Mouse (Mus musculus): ENCODE measurements at regions not wholly inside any gene's neighbourhood (a gene's known extent, or its start where the extent isn't known, plus 50 kb on each side); places are given as distances from the start of the nearest gene placed in this dataset.

- Histone ChIP-seq H3K27me3 (no peaks in the 10 kb centered on the region), H3K36me3 (no peaks in the 10 kb centered on the region), H3K4me1 (replicated peaks) (peaks cover 19% of the 10 kb centered on the region), H3K4me3 (no peak overlapping the region), H3K9me3 (replicated peaks) (no peaks in the 10 kb centered on the region), H3K9ac (no peak overlapping the region), H3K27ac (no peak overlapping the region), H3K4me2 (no peak overlapping the region)
- ATAC-seq (replicated peaks; ENCODE audit: insufficient number of reproducible peaks, insufficient read depth, low FRiP score, low read depth), result no peak
- 68% methylated on average over 10 of the region's 10 CpGs for WGBS
These were observed 62.1 kb downstream of the Sik1 start for GRCm38 (mm10) chr17:31793521-31793920.

- H3K4me3 ChIP-seq, result no peak overlapping the region
- no peaks in the 10 kb centered on the region for H3K9me3 ChIP-seq (replicated peaks)
- no peak overlapping the region for H3K9ac ChIP-seq
- H3K27ac ChIP-seq, result no peak overlapping the region
- no peak overlapping the region for H3K4me2 ChIP-seq
- ATAC-seq (replicated peaks; ENCODE audit: insufficient number of reproducible peaks, insufficient read depth, low FRiP score, low read depth), result no peak
- H3K27me3 ChIP-seq, result no peaks in the 10 kb centered on the region
- 67% methylated on average over 4 of the region's 4 CpGs for WGBS
- H3K4me1 ChIP-seq (replicated peaks), result peaks cover 19% of the 10 kb centered on the region
- no peaks in the 10 kb centered on the region for H3K36me3 ChIP-seq
These were observed 61.6 kb downstream of the Sik1 start for GRCm38 (mm10) chr17:31793964-31794363.

Data from heart, embryonic 15.5 days (tissue).